Comparison of ENCODE assay signal across 10 mouse cellular contexts in genomic region chr13:113871853-113872252, GRCm38 (mm10).
DNase-seq lines count a peak whose midpoint lies in the region; ATAC-seq lines count a peak whose summit lies in the region.
"Had no signal": no experiment of that assay in that cellular context is flagged by ENCODE, and none has a peak within 500 bp of the region (broad histone marks: within the 10 kb centered on the region; RNA-seq: fewer than 3 reads in every experiment).

No protein-coding gene starts in this region.

- 48% methylated on average over 13 of the region's 13 CpGs for WGBS in embryonic facial prominence, embryonic 12.5 days
- WGBS in heart, embryonic 15.5 days = 25% methylated on average over 13 of the region's 13 CpGs
- WGBS in limb, embryonic 12.5 days = 52% methylated on average over 13 of the region's 13 CpGs

- no peaks in the 10 kb centered on the region for H3K27me3 ChIP-seq in embryonic facial prominence, embryonic 12.5 days
- H3K27me3 ChIP-seq in heart, embryonic 15.5 days = no peaks in the 10 kb centered on the region
- no peaks in the 10 kb centered on the region for H3K27me3 ChIP-seq in limb, embryonic 12.5 days
- H3K27me3 ChIP-seq: neural tube, embryonic 12.5 days had no signal

- H3K4me1 ChIP-seq in embryonic facial prominence, embryonic 12.5 days = peaks cover 10% of the 10 kb centered on the region; the same call in 1 of the 2 replicates
- H3K4me1 ChIP-seq in heart, embryonic 15.5 days (replicated peaks) = peaks cover 18% of the 10 kb centered on the region
- H3K4me1 ChIP-seq in limb, embryonic 12.5 days (replicated peaks) = peaks cover 29% of the 10 kb centered on the region
- H3K4me1 ChIP-seq: neural tube, embryonic 12.5 days had no signal

- no peak overlapping the region for H3K4me3 ChIP-seq in embryonic facial prominence, embryonic 12.5 days
- peak overlapping the region; percentile 15; the same call in 1 of the 2 replicates for H3K4me3 ChIP-seq in heart, embryonic 15.5 days
- no peak overlapping the region for H3K4me3 ChIP-seq in limb, embryonic 12.5 days (replicated peaks)
- H3K4me3 ChIP-seq: hindbrain, embryonic 10.5 days; neural tube, embryonic 12.5 days had no signal

- no peak overlapping the region for H3K27ac ChIP-seq in embryonic facial prominence, embryonic 12.5 days
- no peak overlapping the region for H3K27ac ChIP-seq in heart, embryonic 15.5 days
- H3K27ac ChIP-seq in limb, embryonic 12.5 days = no peak overlapping the region
- H3K27ac ChIP-seq: hindbrain, embryonic 10.5 days; neural tube, embryonic 12.5 days had no signal

- DNase-seq in adrenal gland, adult 2 months = peak; percentile 58
- no peak for DNase-seq in adrenal gland, adult 8-10 months
- no peak for DNase-seq in layer of hippocampus, postnatal 14 days (ENCODE audit: low spot score in 2 of 2)
- DNase-seq in retina, postnatal 1 day = no peak
- DNase-seq in right cerebral cortex, postnatal 4 days = no peak

- H3K9ac ChIP-seq in embryonic facial prominence, embryonic 12.5 days = no peak overlapping the region
- no peak overlapping the region for H3K9ac ChIP-seq in heart, embryonic 15.5 days
- no peak overlapping the region for H3K9ac ChIP-seq in limb, embryonic 12.5 days (replicated peaks)
- H3K9ac ChIP-seq: neural tube, embryonic 12.5 days had no signal

- no peaks in the 10 kb centered on the region for H3K9me3 ChIP-seq in embryonic facial prominence, embryonic 12.5 days
- no peaks in the 10 kb centered on the region for H3K9me3 ChIP-seq in heart, embryonic 15.5 days (replicated peaks)
- H3K9me3 ChIP-seq in limb, embryonic 12.5 days = no peaks in the 10 kb centered on the region
- H3K9me3 ChIP-seq: hindbrain, embryonic 10.5 days; neural tube, embryonic 12.5 days had no signal

- H3K4me2 ChIP-seq in embryonic facial prominence, embryonic 12.5 days (replicated peaks) = peak overlapping the region; percentile 5; the same call in 1 of the 2 replicates
- peak overlapping the region; percentile 50 for H3K4me2 ChIP-seq in heart, embryonic 15.5 days
- H3K4me2 ChIP-seq in limb, embryonic 12.5 days = 0 out of 2 replicates have a peak overlapping the region, but pooled peaks have one; percentile 8
- H3K4me2 ChIP-seq: neural tube, embryonic 12.5 days had no signal

- H3K36me3 ChIP-seq in embryonic facial prominence, embryonic 12.5 days = no peaks in the 10 kb centered on the region
- no peaks in the 10 kb centered on the region for H3K36me3 ChIP-seq in heart, embryonic 15.5 days
- H3K36me3 ChIP-seq in limb, embryonic 12.5 days = no peaks in the 10 kb centered on the region
- H3K36me3 ChIP-seq: hindbrain, embryonic 10.5 days; neural tube, embryonic 12.5 days had no signal

- no peak for ATAC-seq in embryonic facial prominence, embryonic 12.5 days (ENCODE audit: insufficient number of reproducible peaks, insufficient read depth, low FRiP score, low TSS enrichment)
- 0 out of 2 replicates have a peak, but pooled peaks have one; percentile 54 for ATAC-seq in heart, embryonic 15.5 days (replicated peaks; ENCODE audit: insufficient number of reproducible peaks, insufficient read depth, low FRiP score, low read depth)
- ATAC-seq in limb, embryonic 12.5 days (ENCODE audit: insufficient number of reproducible peaks, insufficient read depth, low FRiP score, low TSS enrichment, low read depth) = no peak
